Mouse (Mus musculus): ENCODE measurements around the gene Nptx2.

- no peak for TF ChIP-seq CTCF (IDR thresholded peaks at IDR 0.05; ENCODE audit: low read depth)
- no peak for TF ChIP-seq EP300 (IDR thresholded peaks at IDR 0.05; ENCODE audit: low read depth)
Observed at GRCm38 (mm10) chr5:144520096-144520495, 25.6 kb upstream of the Nptx2 start.

Measured in liver, embryonic 14.5 days (tissue).